Mouse (Mus musculus) urinary bladder, postnatal 0 days (tissue): Measurements from ENCODE around the gene Smpdl3a. TPM values are rescaled to one million over a fixed set of nuclear protein-coding genes. Genes with fewer than 3 reads are reported as not detected.

Experiments
- polyA plus RNA-seq: library from polyadenylated mRNA; unstranded; fragments of >200 nt; fragmentation: Nextera tagmentation; extraction: Ambion mirVana; gene quantifications from 2 replicates; pipeline ENCODE4 v1.2.1, GENCODE M21; 2015

The Smpdl3a gene
- 23.0 and 46.4 TPM in 2 replicates for polyA plus RNA-seq

GRCm38 (mm10) chr10:57794018-57794417, at the start of gene Smpdl3a:
Smpdl3a (plus strand) TSS chr10:57794335.

GRCm38 (mm10) chr10:57784876-57785150, 9.3 kb upstream of the Smpdl3a start, which contains the start of gene Fabp7:
Fabp7 (plus strand) TSS chr10:57784881.

Other genes with a start within 250 kb of the Smpdl3a start
- 0.98 and 5.1 TPM in 2 replicates for gene Pkib, start 162.4 kb upstream of the Smpdl3a start, polyA plus RNA-seq
- 7.5 and 19.4 TPM in 2 replicates for gene Fabp7, start 9.5 kb upstream of the Smpdl3a start, polyA plus RNA-seq